Mouse (Mus musculus): ENCODE data around the gene Tns3. TPM values are rescaled to one million over a fixed set of nuclear protein-coding genes. Genes with fewer than 3 reads are reported as not detected.
A peak's percentile ranks its signal among the peaks of the same experiment; 100 is the strongest.

Tns3 gene
- polyA plus RNA-seq, 1 experiment from 2014 or later, result 3.6 TPM

- Histone ChIP-seq H3K4me1 (ENCODE audit: insufficient read depth) (peaks cover 6% of the 10 kb centered on the region; the same call in 1 of the 2 replicates), H3K9ac (replicated peaks) (no peak overlapping the region), H3K9me3 (ENCODE audit: low read length) (no peaks in the 10 kb centered on the region), H3K27ac (ENCODE audit: low read depth) (no peak overlapping the region), H3K4me3 (ENCODE audit: low read depth, low read length) (no peak overlapping the region), H3K36me3 (replicated peaks; ENCODE audit: insufficient read depth, low read length) (peaks cover 9% of the 10 kb centered on the region; the same call in 1 of the 2 replicates), H3K27me3 (ENCODE audit: insufficient read depth, low read length) (no peaks in the 10 kb centered on the region), H3K4me2 (ENCODE audit: low read depth, low read length) (no peak overlapping the region)
- DNase-seq (no peak), ATAC-seq (no peak)
- no peak for TF ChIP-seq EP300 (IDR thresholded peaks at IDR 0.05; ENCODE audit: low read depth)
- no peak for TF ChIP-seq CTCF (IDR thresholded peaks at IDR 0.05; ENCODE audit: low read depth)
- 72% methylated on average over 4 of the region's 4 CpGs for WGBS (ENCODE audit: insufficient replicate concordance)
Observed at GRCm38 (mm10) chr11:8486552-8486951, 177.8 kb downstream of the Tns3 start.

DNA sequence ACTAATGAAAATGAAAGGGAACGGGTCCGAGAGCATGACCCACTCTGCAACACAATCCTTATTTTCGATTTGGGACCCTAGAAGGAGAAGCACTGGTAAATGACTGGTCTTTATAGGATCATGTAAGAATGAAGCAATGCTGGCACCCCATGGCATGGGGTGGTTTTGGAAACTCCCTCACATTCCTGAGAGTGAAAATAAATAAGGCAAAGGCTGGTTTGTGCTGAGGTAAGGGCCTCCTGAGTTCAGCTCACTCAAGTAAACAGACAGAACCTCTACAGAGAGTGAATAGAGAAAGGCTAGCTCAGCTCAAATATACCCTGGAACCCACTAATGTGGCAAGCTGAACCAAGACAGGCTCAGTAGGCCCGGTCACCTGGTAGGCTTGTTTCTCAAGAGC is 179.8 kb downstream of the Tns3 start:
- Histone ChIP-seq H3K27me3 (ENCODE audit: insufficient read depth, low read length) (no peaks in the 10 kb centered on the region), H3K9ac (replicated peaks) (no peak overlapping the region), H3K9me3 (ENCODE audit: low read length) (no peaks in the 10 kb centered on the region), H3K27ac (ENCODE audit: low read depth) (no peak overlapping the region), H3K4me2 (ENCODE audit: low read depth, low read length) (no peak overlapping the region), H3K36me3 (replicated peaks; ENCODE audit: insufficient read depth, low read length) (no peaks in the 10 kb centered on the region), H3K4me3 (ENCODE audit: low read depth, low read length) (no peak overlapping the region), H3K4me1 (ENCODE audit: insufficient read depth) (peaks cover 6% of the 10 kb centered on the region; the same call in 1 of the 2 replicates)
- DNase-seq, result no peak
- 76% methylated on average over 4 of the region's 4 CpGs for WGBS (ENCODE audit: insufficient replicate concordance)
- TF ChIP-seq EP300 (IDR thresholded peaks at IDR 0.05; ENCODE audit: low read depth) (no peak), CTCF (IDR thresholded peaks at IDR 0.05; ENCODE audit: low read depth) (no peak)
- ATAC-seq, result peak; percentile 45

DNA sequence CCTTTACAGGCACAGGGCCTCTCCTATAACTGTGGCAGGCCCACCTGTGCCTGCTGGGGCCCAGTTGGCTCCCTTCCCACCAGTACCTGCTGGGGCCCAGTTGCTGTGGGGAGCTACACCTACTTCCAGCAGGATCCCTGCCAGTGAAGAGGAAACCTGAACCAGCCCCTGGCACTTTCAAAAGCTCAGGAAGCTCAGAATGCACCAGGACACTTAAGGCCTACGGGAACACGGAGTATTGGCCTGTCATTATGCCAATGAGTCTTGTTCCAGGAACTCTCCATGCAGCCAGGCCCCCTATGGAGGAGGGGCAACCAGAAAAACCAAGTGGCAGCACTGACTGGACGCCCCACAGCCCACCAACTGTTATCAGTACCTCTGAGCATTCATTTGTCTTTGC is 181.6 kb downstream of the Tns3 start:
- Histone ChIP-seq H3K9ac (replicated peaks) (no peak overlapping the region), H3K27ac (ENCODE audit: low read depth) (no peak overlapping the region), H3K9me3 (ENCODE audit: low read length) (no peaks in the 10 kb centered on the region), H3K27me3 (ENCODE audit: insufficient read depth, low read length) (no peaks in the 10 kb centered on the region), H3K4me1 (ENCODE audit: insufficient read depth) (peaks cover 6% of the 10 kb centered on the region; the same call in 1 of the 2 replicates), H3K36me3 (replicated peaks; ENCODE audit: insufficient read depth, low read length) (peaks cover 14% of the 10 kb centered on the region), H3K4me3 (ENCODE audit: low read depth, low read length) (no peak overlapping the region), H3K4me2 (ENCODE audit: low read depth, low read length) (no peak overlapping the region)
- DNase-seq (no peak), ATAC-seq (no peak)
- WGBS (ENCODE audit: insufficient replicate concordance), result 66% methylated on average over 3 of the region's 3 CpGs
- no peak for TF ChIP-seq CTCF (IDR thresholded peaks at IDR 0.05; ENCODE audit: low read depth)

GRCm38 (mm10) chr11:8481962-8482361 is 182.4 kb downstream of the Tns3 start:
- Histone ChIP-seq H3K36me3 (replicated peaks; ENCODE audit: insufficient read depth, low read length) (peaks cover 21% of the 10 kb centered on the region), H3K4me3 (ENCODE audit: low read depth, low read length) (no peak overlapping the region), H3K4me2 (ENCODE audit: low read depth, low read length) (no peak overlapping the region), H3K27ac (ENCODE audit: low read depth) (no peak overlapping the region), H3K27me3 (ENCODE audit: insufficient read depth, low read length) (no peaks in the 10 kb centered on the region), H3K9me3 (ENCODE audit: low read length) (no peaks in the 10 kb centered on the region), H3K4me1 (ENCODE audit: insufficient read depth) (peaks cover 6% of the 10 kb centered on the region; the same call in 1 of the 2 replicates), H3K9ac (replicated peaks) (no peak overlapping the region)
- DNase-seq (no peak), ATAC-seq (no peak)
- TF ChIP-seq EP300 (IDR thresholded peaks at IDR 0.05; ENCODE audit: low read depth) (no peak), CTCF (IDR thresholded peaks at IDR 0.05; ENCODE audit: low read depth) (no peak)
- 67% methylated on average over 5 of the region's 5 CpGs for WGBS (ENCODE audit: insufficient replicate concordance)

DNA sequence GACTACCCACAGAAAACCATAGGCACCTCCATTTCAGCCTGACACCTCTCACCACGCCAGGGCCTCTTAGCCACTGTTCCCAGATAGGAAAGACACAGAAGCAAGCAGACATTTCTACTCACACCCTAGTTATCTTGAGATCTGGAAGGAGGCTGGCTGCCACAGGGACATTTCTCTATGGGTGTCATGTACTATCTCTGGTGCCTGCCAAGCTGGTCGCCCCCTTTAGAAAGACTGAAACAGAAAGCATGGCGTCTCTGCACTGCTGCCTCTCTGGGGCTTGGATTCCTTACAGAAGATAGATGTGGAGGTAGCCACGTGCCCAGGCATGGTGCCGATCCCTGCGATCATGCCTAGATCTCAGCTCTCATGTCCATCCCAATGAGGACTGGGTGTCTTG is 182.8 kb downstream of the Tns3 start:
- Histone ChIP-seq H3K4me2 (ENCODE audit: low read depth, low read length) (no peak overlapping the region), H3K9ac (replicated peaks) (no peak overlapping the region), H3K4me3 (ENCODE audit: low read depth, low read length) (no peak overlapping the region), H3K9me3 (ENCODE audit: low read length) (no peaks in the 10 kb centered on the region), H3K27me3 (ENCODE audit: insufficient read depth, low read length) (no peaks in the 10 kb centered on the region), H3K36me3 (replicated peaks; ENCODE audit: insufficient read depth, low read length) (peaks cover 21% of the 10 kb centered on the region), H3K27ac (ENCODE audit: low read depth) (no peak overlapping the region), H3K4me1 (ENCODE audit: insufficient read depth) (peaks cover 6% of the 10 kb centered on the region; the same call in 1 of the 2 replicates)
- ATAC-seq (no peak), DNase-seq (no peak)
- no peak for TF ChIP-seq EP300 (IDR thresholded peaks at IDR 0.05; ENCODE audit: low read depth)
- no peak for TF ChIP-seq CTCF (IDR thresholded peaks at IDR 0.05; ENCODE audit: low read depth)
- 79% methylated on average over 6 of the region's 6 CpGs for WGBS (ENCODE audit: insufficient replicate concordance)

DNA sequence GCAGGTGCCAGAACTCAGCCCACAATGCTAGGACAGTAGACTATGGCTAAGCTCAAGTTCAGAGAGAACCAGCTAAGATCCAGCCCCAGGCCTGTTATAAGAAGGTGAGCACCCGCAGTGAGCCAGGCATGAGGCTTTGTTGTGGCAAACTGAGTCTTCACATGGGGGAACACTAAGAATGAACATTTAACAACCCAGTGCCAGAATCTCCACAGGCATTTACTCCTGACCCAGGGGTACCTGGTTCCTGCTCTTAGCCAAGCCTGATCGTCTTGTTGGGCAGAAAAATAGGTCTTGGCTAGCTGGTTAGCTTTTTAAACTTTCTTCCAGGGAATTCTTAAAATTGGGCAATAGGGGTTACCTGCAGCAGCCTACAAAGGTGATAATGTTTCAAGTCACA is 184.5 kb downstream of the Tns3 start:
- H3K4me2 ChIP-seq (ENCODE audit: low read depth, low read length), result no peak overlapping the region
- ATAC-seq (no peak), DNase-seq (no peak)
- H3K9ac ChIP-seq (replicated peaks), result no peak overlapping the region
- peaks cover 23% of the 10 kb centered on the region for H3K36me3 ChIP-seq (replicated peaks; ENCODE audit: insufficient read depth, low read length)
- 84% methylated on average over 2 of the region's 2 CpGs for WGBS (ENCODE audit: insufficient replicate concordance)
- no peak overlapping the region for H3K4me3 ChIP-seq (ENCODE audit: low read depth, low read length)
- TF ChIP-seq CTCF (IDR thresholded peaks at IDR 0.05; ENCODE audit: low read depth) (no peak), EP300 (IDR thresholded peaks at IDR 0.05; ENCODE audit: low read depth) (no peak)
- H3K4me1 ChIP-seq (ENCODE audit: insufficient read depth), result peaks cover 4% of the 10 kb centered on the region; the same call in 1 of the 2 replicates
- H3K27ac ChIP-seq (ENCODE audit: low read depth), result no peak overlapping the region
- H3K9me3 ChIP-seq (ENCODE audit: low read length), result no peaks in the 10 kb centered on the region
- no peaks in the 10 kb centered on the region for H3K27me3 ChIP-seq (ENCODE audit: insufficient read depth, low read length)

DNA sequence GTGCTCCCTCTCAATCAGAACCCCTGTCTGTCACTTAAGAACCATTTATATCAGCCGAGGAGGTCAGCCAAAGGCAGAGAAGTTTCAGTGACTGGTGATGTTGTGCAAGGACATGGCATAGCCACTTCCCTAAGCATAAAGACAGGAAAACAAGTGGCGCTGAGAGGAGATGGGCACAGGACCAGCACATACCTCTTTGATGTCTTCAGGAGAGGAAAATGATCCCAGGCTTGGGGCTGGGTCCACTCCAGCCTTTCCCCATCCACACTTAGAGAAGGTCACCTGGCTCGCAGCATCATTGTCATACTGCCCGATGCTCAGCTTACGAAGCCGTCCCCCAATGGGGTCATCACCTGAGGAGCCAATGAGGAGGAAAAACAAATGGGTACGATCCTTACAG is 185.0 kb downstream of the Tns3 start:
- Histone ChIP-seq H3K9ac (replicated peaks) (no peak overlapping the region), H3K9me3 (ENCODE audit: low read length) (no peaks in the 10 kb centered on the region), H3K36me3 (replicated peaks; ENCODE audit: insufficient read depth, low read length) (peaks cover 25% of the 10 kb centered on the region), H3K4me3 (ENCODE audit: low read depth, low read length) (no peak overlapping the region), H3K27ac (ENCODE audit: low read depth) (no peak overlapping the region), H3K4me2 (ENCODE audit: low read depth, low read length) (no peak overlapping the region), H3K4me1 (ENCODE audit: insufficient read depth) (peaks cover under 1% of the 10 kb centered on the region; the same call in 1 of the 2 replicates), H3K27me3 (ENCODE audit: insufficient read depth, low read length) (no peaks in the 10 kb centered on the region)
- 76% methylated on average over 7 of the region's 7 CpGs for WGBS (ENCODE audit: insufficient replicate concordance)
- DNase-seq (no peak), ATAC-seq (no peak)
- TF ChIP-seq CTCF (IDR thresholded peaks at IDR 0.05; ENCODE audit: low read depth), result no peak
- no peak for TF ChIP-seq EP300 (IDR thresholded peaks at IDR 0.05; ENCODE audit: low read depth)

Data from liver, postnatal 0 days (tissue).